Mouse (Mus musculus) lung, postnatal 4 days (tissue): ENCODE data around the gene Asrgl1.
"Not testable (repeated sequence)": the region's sequence is repeated elsewhere in the genome, so short reads cannot be mapped to it uniquely, and the experiment has no call there.

Experiments
- DNase-seq, 2 experiments: peaks; one replicate each; pipeline ENCODE4 v3.0.0; 2021

The Asrgl1 gene

DNA sequence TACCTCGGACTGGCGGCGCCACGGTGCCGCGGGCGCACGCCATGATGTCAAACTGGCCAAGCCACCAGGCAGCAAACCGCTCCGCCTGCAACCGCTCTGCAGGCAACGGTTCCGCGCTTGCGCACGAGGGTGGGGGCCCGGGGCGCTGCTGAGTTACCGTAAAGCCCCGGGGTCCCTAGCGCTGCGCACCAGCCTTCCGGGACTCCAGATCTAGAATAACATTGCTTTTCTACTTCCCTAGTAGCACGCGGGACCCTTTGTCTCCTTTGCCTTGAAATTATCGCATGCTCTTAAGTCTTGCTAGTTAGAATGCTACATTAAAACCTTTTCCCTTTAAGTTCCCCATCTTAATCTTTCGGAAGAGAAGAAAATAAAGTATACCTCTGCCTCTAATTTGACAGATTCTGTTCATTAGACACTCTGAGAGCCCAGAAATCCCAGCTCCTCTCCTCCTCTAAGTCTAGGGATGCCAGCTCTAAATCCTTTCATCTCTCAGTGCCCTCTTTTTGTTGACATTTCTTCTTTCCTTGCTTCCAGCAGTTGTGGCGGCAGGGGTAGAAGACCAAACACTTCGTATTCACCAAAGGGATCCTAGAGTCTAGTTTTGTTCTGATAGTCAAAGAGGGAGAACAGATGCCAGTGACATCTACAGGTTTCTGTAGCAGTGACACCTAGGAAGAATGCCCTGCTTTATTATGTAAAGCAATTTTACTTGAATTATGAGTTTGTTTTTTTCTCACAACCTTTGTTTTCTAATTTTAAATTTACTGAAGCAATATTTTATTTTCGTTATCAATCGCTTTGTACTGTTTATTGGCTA, at the start of gene Asrgl1:
Gene Asrgl1 (minus strand): TSS at position 125 of the 820 bp plus-strand sequence.
- peak; percentile 93 to 94 for DNase-seq

DNA sequence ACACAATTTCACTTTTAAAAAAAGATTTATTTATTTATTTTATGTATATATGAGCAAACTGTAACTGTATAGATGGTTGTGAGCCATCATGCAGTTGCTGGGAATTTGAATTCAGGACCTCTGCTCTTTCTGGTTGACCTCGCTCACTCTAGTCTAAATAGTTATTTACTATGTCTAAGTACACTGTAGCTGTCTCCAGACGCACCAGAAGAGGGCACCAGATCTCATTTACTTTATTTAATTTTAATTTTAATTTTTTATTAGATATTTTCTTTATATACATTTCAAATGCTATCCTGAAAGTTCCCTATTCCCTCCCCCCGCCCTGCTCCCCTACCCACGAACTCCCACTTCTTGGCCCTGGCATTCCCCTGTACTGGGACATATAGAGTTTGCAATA, 10.8 kb upstream of the Asrgl1 start:
- DNase-seq = no peak

DNA sequence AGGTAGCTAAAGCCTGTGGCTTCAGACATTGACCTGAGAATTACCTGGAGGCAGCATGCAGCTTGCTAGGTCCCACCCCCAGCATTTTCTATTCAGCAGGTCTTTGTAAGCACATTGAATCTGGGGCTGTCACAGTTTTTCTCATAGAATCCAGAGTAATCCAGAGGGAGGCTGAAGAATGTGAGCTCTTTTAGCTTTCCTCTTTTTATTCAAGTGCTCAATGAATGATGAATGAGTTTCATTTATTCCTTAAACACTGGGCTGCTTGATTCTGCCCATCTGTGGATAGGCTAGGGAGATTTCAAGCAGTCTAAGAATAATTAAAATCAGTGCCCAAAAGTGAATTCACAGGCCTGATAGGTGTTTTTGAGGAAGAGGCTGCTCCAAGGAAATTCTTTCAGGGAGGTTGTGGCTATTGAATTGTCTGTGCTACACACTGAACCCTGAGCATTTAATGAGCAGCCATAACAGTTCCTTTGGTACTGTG, 8.2 kb upstream of the Asrgl1 start:
- no peak for DNase-seq

DNA sequence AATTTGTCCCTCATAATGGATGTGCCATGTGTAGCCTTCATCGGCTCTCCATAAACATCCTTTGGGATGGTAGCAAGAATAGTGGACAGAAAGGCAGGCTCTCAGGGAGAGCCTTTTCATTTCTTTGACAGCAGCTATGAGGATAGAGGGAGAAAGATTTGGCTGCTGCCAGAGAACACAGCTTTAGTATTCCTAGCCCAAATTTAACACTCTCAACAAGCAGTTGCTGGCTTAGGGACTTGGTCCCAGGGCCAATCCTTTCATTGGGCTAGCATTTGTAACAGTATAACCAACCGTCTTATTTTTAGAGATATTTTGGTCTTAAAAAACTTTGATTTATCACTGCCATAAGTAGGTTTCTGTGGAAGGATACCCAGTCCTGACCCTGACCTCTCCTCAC, 7.8 kb upstream of the Asrgl1 start:
- DNase-seq = no peak

DNA sequence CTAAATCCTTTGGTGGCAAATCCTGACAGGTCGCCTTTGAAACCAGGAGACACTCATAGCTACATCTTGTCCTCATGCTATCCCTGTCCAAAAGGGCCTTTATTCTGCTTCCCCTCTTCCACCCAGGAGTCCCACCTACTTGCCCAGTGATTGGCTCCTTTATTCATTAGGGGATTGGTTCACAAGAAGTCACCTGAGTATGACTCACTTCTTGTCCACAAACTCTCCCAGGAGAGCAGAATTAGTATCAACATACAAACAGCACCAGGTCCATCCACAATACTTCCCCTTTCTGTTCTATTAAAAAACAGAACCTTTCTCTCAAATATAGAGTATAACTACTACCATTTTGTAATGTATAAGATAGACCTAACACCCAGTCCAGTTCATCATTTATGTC, 4.9 kb upstream of the Asrgl1 start:
- DNase-seq = not testable (repeated sequence)

DNA sequence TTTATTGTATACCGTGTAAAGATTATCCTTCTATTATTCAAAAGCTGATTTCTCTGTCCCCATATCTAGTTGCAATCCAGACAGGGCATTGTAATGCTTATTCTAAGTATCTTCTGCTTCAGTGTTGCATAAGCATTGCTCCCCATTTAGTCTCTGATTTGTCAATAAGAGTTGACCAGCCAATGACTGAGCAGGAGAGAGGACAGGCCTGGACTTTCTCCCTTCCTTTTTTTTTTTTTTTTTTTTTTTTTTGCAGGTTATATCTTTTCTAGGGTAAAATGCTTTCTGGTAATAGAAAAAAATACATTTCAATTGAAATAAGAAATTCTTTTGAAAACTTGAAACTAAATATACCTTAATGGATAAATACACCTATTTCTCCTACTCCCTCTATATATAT, 1.7 kb upstream of the Asrgl1 start:
- no peak for DNase-seq

DNA sequence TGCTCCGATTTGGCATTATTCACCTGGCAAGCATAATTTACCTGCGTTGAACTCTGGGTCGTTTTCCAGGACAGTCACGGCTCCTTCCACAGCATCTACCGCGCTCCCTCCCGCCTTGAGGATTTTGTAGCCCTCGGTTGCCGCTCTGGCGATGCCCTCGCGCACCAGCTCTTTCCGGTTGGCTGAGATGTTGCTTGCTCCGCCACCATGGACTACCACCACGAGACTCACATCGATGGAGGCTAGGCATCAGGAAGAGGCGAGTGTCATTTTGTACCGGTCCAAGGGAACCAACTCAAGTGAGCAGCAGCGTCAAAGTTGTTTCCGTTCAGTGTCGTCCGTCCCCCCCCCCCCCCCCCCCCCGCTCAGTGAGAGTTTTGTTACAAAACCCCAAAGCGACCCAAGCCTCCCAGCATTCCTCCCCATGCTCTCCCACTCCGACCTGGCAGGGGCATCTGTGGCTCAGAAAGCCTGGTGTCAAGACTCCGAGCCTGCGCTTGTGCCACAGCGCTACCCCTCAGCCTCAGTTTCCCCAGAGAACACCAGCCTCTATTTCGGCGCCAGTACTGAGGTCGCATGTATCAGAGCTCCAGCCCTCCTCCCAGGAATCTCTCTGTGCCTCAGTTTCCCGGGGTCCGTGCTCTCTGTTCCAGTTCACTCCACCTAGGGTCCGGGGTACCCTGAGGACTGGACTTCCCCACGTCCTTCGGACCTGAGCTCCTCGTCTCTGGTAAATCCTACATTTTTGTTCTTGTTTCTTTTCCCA, 507 bp downstream of the Asrgl1 start:
- peak; percentile 36 to 38 for DNase-seq

DNA sequence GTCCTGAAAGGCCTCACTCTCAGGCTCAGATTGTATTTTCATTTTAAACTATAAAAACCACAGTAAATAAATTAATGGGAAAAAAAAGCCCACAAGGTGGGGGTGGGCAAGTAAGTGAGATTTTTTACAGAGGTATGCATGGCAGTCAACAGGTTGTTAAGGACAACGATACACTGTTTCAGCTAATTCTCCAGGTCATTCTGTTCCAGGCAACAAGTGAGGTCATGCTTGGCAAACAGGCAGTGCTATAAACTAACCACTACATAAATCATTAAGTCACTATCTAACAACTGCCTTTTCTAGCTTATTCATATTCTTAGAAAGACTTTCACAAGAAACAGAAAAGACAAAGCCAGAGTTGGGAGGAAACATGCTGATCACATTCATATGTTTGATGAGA, 5.4 kb downstream of the Asrgl1 start:
- DNase-seq = no peak

DNA sequence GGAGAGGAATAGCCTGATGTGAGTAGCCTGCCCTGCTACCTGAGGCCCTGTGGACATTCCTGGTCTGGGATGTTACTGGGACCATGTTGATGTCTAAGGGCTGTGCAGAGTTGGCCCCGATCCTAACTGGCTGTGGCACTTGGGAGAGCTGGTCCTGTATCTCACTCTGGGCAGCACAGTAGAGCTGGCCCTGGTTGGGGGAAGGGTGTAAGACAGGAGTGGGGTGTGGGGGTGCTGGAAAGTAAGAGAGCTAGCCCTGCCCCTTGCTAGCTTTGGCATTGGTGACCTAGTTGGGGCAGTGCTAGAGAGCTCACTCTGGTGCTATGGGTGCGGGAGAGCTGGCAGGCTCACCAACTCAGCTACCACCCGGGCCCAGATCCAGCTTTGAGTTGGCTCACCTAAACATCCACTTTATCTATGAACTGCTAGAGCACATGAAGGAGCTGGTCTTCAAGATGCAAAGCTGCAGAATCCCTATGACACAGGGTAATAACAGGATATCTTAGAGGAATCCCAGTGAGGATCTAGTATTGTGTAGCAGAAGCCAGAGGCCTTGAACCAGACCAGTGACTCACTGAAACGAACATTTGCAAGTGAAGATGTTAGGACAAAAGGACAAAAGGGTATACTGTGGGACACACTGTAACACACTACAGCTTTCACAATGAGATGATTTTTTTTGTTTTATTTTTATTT, 6.8 kb downstream of the Asrgl1 start:
- DNase-seq = peak in 1 of 2 experiments; percentile 35

DNA sequence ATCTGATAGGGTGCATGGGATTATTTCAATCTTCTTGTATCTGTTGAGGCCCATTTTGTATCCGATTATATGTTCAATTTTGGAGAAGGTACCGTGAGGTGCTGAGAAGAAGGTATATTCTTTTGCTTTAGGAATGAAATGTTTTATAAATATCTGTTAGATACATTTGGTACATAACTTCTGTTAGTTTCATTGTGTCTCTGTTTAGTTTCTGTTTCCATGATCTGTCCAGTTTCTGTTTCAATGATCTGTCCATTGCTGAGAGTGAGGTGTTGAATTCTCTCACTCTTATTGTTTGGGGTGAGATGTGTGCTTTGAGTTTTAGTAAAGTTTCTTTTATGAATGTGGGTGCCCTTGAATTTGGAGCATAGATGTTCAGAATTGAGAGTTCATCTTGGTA, 11.4 kb downstream of the Asrgl1 start:
- not testable (repeated sequence) for DNase-seq

DNA sequence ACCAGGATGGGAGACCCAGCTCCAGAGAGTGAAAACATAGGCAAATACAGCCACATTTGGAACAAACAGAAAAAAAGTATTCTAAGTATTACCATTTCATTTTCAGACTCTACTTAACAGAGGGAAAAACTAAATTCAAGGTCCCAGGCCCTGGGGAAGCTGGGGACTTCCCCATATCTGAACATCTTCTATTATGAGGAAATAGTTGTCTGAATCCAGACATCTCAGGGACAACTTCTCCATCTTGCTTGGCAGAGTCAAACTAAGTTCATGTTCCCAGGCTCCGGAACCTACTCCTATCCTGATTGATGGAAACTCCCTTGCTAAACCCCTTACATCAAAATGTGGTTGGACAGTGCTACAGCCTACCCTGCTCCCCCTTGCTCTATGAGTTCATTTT, 13.0 kb downstream of the Asrgl1 start:
- no peak for DNase-seq

DNA sequence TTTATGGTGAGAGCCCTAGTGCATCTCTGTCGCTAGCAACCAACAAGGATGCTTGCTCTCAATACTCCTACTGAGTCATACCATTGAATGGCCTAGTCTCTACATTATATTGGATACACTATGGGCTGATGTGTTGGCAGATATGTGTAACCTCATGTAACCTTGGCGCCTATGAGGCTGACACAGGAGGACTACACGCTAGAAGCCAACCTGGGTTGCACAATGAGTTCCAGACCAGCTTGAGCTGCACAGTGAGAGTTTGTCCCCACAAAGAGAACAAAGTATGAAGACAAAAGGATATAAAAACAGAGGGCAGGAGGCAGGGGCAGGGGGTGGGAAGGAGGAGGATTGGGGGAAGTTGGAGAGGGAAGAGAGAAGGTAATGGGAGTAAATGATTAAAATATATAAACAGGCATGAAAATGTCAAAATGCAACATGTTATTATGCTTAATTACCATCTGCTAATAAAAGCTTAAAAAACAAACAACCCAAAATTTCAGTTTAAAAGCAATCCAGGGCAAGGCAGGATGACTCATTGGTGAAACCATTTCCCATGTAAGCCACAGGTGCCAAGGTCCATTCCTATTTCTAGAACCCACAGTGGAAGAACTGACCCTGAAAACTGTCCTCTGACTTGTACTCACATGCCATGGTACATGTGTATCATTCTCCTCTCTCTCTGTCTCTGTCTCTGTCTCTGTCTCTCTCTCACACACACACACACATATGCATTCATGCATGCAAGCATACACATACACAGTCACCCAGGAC, 15.6 kb downstream of the Asrgl1 start:
- DNase-seq = no peak

DNA sequence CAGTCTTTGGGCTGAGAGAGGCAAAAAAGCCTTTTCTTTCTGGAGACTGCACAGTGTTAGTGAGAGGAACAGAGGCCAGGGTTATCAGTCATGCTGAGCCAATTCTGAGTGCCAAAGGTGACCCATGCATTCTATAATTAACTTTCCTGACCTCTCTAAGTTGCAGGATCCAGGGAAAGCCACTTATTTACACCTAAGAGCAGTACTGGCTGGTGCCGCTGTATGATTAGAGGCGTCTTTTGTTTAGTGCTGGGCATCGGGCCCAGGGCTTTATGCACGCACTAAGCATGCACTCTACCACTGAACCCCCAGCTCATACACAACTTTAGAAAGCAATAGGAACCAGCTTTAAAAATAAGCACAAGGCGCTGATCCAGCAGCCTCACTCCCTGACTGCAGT, 18.2 kb downstream of the Asrgl1 start:
- DNase-seq = peak in 1 of 2 experiments; percentile 33

DNA sequence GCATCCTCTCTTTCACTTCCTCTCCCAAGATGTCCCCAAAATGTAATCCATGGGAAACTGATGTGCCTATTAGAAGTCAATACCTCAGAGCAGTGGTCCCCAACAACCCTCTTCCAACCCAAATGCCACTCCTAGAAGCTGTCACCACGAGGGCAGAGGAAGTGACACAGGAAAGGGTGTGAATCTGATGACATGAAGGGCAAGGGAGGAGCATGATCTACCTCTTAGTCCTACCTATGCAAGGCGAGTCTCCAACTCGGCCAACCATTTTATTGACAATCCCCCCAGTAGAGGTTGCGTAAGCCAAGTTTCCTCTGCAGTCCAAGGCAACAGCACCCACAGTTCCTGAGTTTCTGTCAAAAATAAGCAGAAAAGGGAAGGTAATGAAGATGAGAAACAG, 19.2 kb downstream of the Asrgl1 start:
- DNase-seq = no peak

DNA sequence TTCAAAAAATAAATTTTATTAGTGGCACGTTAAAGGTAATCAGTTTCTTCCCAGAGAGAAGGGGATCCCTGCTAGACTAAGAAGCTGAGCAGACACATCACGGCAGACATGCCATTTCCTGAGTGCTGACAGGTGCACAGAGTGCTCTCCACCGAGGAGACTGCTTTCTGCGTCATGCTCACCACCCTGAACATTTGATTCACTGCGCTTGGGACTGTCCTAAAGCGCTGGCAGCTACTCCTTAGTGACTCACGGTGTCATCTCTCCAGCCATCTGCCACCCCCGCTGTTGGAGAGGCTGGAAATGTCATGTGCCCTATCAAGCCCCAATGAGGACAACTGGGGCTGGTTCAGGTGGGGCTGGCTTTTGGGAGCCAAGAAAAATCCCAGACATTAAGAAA, 23.4 kb downstream of the Asrgl1 start:
- no peak for DNase-seq

DNA sequence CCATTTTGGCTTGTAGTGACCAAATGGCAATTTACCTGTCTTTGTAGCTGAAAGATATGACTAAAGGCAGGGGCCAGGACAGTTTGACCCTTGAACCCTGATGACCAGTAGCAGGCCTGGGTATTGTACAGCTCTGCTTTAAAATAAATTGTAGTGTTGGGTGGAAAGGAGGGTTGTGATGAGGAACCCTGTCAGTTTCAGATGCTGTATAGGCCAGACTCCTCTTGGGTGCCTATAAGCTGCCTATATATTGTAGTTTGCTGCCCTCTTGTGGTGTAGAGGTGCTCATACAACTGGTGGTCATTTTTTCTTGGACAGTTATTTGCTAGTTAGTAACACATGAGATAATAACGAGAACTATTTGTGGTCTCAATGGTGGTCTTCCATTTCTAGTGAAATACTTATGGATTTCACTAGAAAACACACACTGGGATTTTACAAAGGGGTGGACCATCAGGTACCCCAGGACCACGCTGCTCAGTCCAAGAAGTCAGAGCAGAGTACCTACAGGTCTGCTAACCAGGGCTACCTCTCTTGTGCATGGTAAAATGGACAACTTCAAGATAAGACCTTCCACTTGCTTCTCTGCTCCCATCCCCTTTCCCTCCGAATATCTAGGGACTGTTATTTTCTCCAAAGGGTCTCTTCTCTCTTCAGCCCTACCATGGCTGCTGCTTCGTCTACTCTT, 25.1 kb downstream of the Asrgl1 start:
- peak in 1 of 2 experiments; percentile 65 for DNase-seq

DNA sequence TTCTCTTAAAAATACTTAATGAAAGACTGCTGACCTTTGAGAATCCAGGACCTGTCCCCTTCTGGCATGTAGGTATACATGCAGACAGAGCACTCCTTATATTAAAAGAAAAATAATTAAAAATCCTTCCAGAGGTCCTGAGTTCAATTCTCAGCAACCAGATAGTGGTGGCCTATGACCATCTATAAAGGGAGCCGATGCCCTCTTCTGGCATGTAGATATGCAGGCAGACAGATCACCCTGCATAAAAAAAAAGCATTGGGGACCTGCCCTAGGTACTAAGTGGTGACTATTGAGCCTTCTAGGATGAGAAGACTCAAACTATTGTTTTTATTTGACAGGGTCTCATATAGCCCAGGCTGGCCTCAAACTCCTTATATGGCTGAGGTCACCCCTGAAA, 26.9 kb downstream of the Asrgl1 start:
- DNase-seq = no peak

DNA sequence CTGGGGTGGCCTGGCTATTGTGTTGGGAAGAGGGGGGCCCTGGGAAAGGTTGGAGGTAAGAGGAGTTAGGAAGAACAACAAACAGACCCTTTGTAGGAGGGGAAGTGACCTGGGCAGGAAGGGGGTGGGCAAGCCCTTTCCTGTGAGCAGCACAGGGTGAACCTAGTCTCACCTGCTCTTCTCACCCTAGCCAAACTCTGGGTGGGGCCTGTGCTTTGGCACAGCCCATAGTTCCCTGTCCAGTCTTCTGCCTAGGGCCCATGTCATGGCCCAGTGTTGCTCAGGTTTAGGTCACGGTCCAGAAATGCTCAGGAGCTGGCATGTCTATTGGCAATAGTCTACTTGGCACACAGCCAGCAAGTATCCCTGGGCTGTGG, 28.1 kb downstream of the Asrgl1 start:
- DNase-seq = peak; percentile 26 to 64

DNA sequence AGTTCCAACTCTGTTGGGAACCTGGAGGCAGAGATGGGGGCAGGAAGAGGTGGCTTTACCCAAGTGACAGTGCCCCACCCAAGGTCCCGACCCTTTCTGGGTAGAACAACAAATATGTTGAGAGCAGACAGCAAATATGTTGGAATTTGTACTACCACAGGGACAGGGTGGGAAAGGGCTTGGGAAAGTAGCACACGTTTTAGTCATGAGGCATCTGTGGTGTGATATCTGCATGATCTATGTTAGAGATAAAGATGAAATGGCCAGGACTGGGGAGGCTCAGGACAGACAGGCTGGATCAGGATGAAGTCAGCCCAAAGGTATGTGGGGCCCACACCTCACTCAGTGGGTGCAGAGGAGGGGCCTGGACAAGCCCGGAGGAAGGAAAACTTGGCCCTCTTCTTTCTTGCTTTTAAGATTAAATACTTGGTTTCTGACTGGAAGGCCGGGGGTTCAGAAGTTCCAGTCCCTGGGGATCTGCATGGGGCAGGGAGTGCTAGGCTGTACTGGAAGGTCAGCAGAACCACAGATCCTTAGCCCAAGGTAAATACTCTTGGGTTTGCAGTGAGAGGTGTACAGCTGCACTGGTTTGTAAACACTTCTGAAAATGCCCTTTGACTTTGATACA, 28.6 kb downstream of the Asrgl1 start:
- DNase-seq = peak; percentile 31 to 45

DNA sequence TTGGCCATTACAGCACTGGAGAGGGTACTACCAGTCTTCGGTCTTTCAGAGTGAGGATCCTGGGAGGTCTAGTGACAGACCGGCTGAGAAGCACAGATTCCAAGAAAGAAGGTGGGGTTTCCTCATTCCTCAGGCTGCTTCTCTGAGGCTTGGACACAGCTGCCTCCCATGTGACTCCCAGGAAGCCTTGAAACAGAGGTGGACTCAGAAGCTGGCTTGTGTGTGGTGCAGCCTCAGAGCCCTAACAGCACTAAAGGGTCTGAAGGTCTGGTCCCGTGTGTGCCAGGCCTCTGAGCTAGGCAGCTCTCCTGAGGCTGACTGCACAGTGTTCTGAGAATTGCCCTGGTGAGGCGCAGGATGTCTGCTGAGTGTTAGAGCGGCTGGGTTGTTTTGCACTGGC, 29.3 kb downstream of the Asrgl1 start:
- peak; percentile 17 to 38 for DNase-seq

DNA sequence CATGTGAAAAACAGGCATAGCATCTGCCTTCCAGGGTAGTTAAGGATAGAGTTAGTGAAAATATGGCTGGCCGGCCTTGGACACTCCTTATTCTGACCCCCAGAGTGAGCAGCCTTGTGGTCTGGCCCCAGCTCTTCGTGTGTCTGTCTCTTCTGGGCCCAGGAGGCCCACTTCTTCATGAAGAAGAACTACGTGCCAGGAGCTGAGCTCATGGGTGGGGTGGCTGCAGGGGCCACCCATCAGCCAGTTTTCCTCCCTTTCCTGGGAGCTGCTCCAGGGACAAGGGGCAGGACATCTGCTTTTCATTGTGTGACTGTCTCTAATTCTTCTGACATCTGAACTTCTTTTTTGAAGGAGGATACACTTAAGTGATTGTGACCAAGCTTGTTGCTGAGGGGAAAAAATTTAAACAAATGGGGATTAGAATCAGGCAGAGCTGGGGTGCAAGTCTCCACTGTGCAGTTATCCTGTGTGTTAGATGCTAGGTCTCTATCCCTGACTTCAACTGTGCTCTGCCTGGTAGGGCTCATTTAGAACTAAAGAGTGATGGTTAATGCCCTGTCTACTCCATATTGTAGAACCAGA, 30.2 kb downstream of the Asrgl1 start:
- DNase-seq = peak in 1 of 2 experiments; percentile 24
